Mouse (Mus musculus) CD8-positive naive resting alpha-beta T cell, adult 2 months (primary cell): ENCODE data around the gene Dap.

Experiments
- DNase-seq, 2 experiments: peaks; one replicate each; pipeline ENCODE4 v3.0.0; 2022; ENCODE audit warnings: low read depth in 2 of 2, low spot score in 2 of 2

The Dap gene

DNA sequence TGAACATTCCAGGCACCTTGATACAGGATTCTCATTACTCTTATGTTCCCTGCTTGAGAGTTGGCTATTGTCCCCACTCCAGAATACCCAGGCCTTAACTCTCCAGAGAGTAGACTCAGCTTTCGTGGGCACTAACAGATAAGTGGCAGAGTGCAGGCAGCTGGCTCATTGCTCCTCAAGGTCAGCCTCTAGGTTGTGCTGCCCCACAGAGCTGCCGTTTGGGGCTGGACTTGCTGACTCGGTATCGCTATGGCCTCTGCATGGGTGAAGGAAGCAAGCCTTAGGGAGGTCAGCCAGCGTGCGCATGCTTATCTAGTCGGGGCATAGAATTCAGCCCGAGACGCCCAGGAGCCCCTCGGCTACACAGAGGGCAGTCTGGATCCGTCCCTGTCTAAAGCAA is 13.3 kb downstream of the Dap start:
- DNase-seq: no peak

DNA sequence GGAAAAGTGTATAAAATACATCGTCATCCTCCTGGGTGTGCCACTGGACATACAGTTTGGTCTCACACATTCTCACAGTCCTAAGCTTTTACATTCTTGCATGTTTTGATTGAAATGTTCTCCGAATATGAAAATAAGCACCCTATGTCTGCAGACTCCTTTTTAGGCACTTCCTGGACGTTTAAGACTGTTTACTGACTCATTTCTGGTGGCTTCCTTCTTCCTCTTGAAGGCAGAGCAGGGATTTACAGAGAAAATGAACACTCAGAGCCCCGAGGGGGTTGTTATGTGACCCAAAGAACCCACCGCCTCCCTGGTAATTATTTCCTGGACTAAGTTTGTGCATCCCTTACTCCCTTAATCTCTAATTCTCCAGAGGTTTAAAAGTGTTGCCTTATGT is 13.8 kb downstream of the Dap start:
- no peak for DNase-seq

DNA sequence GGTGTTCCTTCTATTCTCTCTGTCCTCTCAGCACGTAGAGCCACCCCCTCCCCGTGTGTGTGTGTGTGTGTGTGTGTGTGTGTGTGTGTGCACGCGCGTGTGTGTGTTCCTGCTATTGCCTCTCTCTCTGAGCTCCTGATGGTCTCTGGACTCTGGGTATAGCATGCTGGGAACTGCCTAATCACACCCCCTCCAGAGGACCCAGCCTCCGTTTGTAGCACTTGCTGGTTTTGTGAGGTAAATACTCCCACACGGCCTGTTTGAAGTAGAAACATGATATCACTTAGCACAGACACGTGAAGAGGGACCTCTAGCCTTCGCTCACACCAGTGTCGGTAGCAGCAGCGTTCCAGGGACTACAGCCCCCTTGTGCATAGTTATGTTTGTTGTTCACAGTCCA is 14.5 kb downstream of the Dap start:
- DNase-seq: no peak

DNA sequence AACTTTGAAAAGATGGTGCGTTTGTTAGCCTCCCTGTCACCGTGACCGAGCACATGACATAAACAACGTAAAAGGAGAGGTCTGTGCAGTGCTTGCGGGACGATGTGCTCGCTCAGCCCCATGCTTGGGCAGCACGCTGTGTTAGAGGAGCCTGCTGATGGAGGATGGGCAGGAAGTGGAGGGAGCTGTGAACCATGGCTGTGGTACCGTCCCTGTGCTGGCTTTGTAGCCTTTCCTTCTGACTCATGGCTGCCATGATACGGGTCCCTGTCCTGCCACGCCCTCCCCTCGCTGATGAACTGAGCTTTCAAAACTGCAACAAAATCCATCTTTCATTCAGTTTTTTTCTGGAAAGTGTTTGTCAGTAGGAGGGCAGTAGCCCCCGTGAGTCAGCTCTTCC is 15.6 kb downstream of the Dap start:
- no peak for DNase-seq

DNA sequence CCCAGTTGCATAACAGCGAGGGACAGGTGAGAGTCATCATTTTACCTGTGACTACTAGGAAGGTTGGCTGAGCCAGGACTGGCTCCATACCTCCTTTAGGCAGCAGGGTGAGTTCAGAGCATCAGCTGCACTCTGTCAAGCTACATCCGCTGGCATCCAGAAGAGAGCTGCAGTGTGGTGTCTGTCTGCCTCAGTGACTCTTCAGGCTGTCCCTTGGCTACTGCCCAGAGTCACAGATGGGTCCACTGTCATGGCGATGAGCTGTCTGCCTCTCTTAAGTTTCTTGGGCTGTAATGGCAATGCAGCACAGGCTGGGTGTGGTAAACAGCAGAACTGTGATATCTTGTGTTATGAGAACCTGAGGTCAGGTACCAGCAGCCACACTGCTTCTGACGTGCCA is 16.1 kb downstream of the Dap start:
- no peak for DNase-seq

DNA sequence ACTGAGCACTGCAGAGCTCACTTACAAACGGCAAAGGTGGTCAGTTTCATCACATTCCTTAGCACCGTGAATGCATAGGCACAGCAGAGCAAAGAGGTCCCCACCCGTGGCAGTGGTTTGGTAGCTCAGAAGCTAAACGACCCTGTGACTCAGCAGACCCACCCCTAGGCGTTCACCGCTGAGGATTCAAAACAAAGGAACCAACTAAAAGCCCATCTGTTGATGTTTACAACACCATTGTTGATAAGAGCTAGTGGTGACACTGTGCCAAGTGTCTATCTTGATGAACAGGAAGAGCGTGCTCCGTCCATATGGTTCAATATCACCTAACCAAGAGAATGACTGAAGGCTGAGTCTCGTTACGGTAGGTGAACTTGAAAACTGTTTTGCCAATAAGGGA is 19.1 kb downstream of the Dap start:
- DNase-seq: no peak

DNA sequence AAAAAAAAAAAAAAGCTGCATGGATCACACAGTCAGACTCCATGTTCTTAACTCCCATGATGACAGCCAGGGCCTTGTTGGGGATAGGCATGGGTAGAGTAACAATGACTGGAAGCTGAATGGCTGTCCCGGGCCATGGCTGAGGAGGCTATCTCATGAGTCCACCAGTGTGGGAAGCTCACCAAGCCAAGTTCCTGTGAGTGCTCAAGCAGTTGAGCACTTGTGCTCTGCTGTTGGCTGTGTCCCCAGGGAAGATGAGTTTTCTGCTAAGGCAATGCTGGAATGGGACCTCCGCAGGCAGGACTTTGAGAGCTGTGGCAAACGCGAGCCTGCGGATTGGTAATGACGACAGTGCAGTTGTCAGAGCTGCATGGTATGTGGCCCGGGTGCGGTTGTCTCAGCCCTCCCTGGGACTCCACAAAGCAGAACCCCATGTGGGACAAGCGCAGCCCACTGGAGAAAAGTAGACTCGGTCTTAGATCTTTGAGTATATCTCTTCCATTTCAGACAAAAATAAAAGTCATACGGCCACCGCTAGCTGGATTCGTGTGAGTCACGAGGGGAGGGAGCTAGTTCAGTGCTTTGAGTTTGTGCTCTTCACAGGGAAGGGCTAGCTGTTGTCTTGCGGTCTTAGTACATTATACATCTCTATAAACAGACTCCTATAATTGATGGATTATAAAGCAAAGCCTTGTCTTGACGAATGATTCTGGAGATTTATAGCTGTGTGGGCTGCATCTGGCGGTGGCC is 20.8 kb downstream of the Dap start:
- DNase-seq: no peak

DNA sequence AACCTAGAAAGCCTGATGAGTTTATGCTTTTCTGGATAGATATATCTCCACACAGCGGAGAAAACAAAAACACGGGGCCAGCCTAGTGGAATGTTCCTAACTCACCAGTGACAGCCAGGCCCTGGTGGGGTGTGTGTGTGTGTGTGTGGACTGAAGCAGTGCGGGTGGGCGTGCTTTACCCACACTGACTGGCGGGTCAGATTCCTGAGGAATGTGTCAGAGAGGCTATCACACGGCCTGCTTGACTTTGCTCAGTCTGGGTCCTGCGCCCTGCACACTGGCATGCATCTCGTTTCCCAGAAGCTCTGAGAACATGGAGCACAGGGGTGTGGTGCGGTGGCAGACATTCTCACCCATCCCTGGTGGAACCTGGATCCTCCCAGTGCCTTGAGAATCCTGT is 21.8 kb downstream of the Dap start:
- DNase-seq: no peak

DNA sequence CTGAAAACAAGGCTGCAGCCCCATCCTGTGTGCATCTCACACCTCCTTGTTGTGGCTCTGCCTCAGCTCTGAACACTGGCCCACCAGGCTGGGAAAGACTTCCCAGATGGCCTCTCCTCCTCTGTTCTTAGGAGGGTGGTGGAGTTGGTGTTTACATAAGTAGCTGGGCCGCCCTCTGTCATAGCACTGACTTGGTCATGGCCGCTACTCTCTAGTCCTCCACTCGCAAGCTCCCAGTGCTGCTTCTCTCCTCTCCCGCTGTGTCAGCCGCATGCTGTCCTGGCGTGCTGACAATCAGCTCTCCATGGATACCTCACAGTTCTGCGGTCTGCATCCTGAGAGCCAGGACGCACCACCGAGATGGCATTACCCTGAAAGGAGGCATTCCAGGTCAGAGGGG is 22.9 kb downstream of the Dap start:
- DNase-seq: no peak

DNA sequence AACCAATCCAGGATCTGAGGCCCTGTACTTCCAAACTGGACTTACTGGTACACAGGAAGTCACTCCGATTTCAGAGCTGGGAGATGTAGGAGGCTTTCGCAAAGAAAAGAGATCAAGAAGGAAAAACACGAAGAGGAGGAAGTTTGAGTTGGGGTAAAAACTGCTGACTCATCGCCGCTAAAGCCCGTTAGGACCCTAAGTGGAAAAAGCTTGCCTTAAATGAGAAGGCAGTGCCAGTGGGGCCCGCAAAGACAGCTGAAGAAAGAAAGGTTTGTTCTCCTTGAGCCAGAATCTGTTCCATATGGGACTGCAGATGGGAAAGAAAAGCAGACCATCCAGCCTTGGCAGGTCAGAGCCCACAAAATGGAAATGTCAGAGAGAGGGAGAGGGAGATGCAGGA is 24.8 kb downstream of the Dap start:
- no peak for DNase-seq

DNA sequence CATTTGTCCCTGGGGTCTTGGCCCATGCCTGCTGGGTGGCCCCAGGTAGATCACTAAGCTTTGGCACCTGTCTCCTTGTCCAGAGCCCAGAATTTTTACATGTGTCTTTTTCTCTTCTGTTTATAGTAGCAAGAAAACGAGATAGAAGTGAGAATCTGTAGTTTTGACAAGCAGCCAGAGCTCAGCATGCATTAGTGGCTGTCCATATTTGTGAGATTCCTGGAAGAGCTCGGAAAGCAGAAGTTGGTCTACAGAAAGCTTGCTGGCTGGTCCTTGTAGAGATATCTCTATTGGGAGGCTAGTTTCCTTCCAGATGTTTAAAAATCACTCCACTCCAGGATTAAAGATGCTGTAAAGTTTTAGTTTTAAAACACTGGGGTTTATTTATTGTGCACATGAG is 25.9 kb downstream of the Dap start:
- DNase-seq: no peak

DNA sequence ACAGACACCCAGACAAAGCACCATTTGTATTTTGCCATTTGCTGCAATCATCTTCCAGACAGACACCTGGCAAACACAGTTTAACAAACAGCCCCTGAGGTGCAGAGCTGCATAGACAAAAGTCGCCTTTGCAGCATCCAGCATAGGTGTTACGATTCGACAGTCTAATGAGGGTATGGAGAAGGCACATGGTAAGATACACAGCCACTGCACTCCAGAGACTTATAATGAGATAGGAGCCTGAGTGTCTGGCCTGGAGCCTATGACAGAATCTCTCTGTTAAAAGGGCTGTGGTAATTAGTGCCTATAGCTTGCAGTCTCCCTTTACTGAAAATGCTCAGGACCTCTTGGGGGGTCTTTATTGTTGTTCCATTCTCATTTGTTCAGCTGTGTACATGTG is 26.6 kb downstream of the Dap start:
- no peak for DNase-seq

DNA sequence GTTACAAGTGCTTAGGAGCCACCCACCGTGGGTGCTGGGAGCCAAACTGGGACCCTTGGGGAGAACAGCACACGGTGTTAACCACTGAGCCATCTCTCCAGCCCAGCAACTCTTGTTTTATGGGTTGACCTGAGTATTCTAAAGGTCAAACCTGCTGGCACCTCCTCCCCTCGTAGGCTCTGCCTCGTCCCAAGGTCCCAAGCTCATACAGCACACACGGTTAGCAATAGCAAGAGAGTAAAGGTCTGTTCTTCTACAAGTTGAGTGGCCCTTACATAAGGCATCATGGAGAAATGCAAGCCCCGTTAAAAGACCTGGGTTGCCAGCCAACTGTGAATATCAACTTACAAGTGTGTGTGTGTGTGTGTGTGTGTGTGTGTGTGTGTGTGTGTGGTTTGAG is 27.1 kb downstream of the Dap start:
- DNase-seq: no peak

DNA sequence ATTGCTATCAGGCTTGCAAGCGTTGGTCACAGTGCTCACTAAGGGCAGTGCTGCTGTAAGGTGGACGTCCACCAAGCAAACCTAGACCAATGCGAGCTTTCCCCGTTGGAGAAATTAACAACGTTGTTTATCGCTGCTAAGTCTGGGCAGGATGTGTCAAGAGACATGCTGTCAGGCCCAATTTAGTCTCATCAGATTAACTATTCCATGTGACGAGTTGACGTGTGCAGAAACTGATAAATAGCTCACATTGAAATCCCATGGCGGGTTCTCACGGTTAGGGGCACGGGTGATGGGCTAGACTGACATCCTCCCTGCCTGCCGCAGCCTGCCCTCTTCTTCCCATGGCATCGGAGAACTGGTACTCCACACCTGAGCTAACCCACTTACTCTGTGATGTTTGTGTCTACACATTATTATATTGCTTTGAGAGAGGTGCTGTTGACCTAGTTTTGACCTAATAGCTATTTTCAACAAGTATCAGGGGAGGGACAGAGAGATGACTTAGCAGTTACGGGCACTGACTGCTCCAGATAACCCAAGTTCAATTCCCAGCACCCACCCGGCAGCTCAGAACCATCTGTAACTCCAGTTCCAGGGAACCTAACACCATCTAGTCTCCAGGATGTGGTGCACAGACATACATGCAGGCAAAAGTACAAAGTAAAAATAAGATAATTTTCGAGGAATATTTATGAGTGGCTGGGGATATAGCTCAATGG is 28.6 kb downstream of the Dap start:
- DNase-seq: no peak

DNA sequence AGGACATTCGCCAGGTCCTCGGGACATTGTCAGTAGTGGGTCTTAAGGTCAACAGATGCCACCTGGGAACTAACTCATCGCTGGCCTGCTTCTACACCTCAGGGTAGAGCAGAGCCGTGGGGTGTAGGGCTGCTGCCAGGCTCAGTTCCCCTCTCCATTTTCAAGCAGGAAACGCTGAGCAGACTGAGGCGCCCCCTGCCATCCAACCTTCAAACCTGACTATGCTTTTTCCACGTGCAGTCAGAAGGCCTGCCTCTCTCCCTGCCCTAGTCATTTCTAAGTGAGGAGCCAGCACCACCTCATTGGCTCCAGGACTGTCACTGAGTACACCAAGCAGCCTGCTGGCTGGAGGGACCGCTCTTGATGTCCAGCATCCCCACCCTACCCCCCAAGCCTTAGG is 29.3 kb downstream of the Dap start:
- DNase-seq: no peak

DNA sequence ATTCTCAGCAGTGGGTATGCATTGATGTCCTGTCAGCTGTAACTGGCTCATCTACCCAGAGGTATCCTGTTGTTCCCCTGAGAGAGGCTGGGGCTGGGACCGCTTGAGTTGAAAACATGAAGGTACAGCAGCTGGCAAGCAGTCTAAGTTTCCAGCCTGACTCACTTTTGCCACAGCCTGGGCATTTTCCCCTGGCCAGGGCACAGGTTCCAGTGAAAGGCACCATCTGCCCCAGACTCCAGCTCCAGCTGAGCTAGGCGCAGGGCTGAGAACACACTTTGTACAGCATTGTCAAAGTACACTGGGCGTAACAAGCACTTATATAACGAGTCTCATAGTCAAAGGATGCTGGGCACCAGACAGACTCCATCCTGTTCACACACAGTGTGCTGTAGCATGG is 29.8 kb downstream of the Dap start:
- DNase-seq: no peak

DNA sequence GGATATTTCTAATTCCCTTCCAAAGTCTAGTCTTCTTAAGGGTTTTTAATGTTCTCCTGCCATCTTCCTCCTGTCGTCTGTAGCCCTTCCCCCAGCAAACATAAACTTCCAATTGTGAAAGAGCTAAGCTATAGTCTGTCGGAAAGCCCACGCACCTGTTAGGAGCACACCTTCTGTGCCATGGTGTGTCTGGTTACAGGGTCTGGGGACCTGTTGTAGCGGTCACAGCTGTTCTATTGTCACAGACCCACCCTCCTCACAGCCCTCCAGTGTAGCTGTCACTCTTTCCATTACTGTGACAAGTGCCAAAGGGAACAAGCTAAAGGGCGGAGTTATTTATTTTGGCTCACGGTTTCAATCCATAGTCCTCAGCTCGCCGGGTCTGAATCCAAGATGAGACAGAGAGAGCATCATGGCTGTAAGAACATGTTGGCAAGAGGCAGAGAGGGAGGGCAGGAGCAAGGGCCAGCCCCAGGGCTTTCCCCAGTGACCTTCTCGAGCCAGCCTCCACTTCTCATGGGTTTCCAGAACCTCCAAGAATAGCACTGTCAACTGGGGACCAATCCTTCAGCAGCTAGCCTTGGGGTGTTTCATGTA is 30.9 kb downstream of the Dap start:
- DNase-seq: no peak

DNA sequence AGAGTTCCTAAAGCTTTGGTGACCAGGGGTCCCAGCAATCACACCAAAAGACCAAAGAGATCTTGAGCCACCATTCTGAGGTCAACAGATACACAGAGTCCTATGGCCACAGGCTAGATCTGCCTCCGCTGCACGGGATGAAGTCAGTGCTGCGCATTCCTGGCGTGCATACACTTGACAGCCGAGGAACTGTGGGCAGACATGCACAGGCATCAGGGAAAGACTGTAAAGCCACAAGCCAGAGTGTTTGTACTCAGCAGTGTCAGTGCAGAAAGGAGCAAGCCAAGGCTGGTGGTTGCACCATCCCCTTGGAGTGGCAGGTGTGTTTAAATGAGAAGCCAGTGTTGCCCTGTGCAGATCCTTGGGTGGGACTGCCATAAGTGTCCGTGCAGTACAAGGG is 31.6 kb downstream of the Dap start:
- DNase-seq: no peak

DNA sequence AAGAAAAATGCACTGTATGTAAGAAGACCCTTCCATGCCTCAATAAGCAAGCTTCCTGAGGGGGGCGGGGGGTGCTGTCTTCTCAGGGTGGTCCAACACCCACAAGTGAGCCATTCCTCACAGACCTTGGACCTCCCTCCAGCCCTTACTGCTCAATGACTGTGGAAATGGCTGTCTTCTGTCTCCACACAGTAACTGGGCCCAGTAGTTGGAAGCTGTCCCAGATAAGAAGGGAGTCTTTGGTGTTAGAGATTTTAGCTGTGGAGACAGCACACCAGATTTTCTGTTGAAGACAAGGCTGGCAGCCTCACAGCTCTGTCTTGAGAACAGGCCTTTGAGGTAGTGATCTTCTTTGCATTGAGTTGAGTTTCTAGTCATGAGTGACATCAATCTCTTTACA is 33.2 kb downstream of the Dap start:
- DNase-seq: no peak

DNA sequence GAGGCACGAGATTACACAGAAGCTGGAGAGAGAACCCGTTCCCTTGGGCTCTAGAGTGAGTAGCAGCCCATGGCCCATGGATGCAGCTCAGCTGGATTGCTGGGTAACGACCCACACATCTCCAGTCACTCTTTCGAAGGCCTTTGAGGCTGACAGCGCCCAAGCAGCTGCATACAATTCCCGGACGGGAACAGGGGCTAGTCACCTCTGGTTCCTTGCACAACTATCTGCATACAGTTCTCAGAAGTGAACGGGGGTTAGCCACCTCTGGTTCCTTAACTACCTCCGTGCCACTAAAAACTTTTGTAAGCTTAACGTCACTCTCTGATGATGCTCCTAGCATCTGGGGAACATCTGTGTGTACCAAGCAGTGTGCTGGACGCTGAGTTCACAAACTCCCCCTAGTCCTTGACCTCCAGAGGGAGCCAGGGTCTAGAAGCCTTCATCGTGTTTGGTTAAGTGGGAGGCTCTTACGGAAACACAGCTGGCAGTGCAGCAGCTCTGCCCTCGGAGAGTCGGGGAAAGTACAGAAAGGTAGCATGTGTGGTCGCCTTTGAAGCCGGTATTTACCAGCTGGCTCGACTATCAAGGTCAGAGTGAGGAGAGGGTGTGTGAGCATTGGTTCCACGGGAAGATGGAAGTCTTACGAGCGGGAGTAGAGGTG is 34.0 kb downstream of the Dap start:
- DNase-seq: no peak

DNA sequence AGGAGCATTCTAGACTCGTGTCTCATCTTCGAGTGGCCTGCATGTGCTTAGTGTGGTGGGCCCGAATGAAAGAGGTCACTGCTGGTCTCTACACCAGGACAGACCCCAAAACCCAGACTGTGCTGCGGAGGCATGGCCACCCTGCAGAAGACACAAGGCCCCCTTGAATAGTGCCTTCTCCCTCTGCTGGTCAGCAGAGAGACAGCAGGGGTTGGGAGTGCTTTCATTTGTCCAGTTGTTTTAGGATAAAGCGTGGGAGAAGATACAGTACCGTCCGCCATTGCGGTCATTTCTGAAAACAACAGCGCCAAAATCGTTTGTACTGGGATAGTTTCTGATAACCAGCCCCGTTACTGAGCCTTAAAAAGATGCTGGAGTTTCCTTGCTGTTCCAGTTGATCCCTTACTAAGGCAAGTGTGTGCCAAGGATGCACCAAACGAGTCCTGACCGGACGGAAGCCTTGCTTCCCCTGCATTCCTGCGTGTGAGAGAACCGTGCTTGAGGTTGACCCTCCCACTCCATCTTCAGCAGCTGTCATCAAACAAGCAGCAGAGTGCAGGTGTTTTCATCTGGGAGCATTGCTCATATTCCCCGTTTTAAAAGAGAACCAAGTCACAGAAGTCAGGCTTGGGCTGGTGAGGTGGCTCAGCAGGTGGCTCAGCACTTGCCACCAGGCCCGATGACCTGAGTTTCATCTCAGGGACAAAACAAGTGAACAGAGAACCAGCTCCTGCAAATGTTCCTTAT is 34.8 kb downstream of the Dap start:
- DNase-seq: no peak
